In genomic region chr13:25754515-25755105, GRCm38 (mm10) we compare ENCODE assay signal across 16 mouse cellular contexts.
DNase-seq lines count a peak whose midpoint lies in the region; ATAC-seq and TF ChIP-seq lines count a peak whose summit lies in the region.
"Had no signal": no experiment of that assay in that cellular context is flagged by ENCODE, and none has a peak within 500 bp of the region (broad histone marks: within the 10 kb centered on the region; RNA-seq: fewer than 3 reads in every experiment).

No protein-coding gene starts in this region.

- H3K9me3 ChIP-seq in kidney, embryonic 15.5 days (replicated peaks), result no peaks in the 10 kb centered on the region
- 0 out of 2 replicates have a peak, but pooled peaks cover 4% of the 10 kb centered on the region for H3K9me3 ChIP-seq in embryonic facial prominence, embryonic 14.5 days (ENCODE audit: control insufficient read depth, low read length)
- peaks cover 4% of the 10 kb centered on the region; the same call in 1 of the 2 replicates for H3K9me3 ChIP-seq in limb, embryonic 13.5 days
- H3K9me3 ChIP-seq: liver, embryonic 13.5 days had no signal

- peak; percentile 73 for ATAC-seq in kidney, embryonic 15.5 days (replicated peaks; ENCODE audit: low FRiP score)
- peak; percentile 62 for ATAC-seq in embryonic facial prominence, embryonic 14.5 days (ENCODE audit: low read depth)
- peak; percentile 89 for ATAC-seq in limb, embryonic 13.5 days (ENCODE audit: low FRiP score, low read depth)
- ATAC-seq: intestine, embryonic 16.5 days had no signal

- no peaks in the 10 kb centered on the region for H3K4me1 ChIP-seq in kidney, embryonic 15.5 days
- H3K4me1 ChIP-seq in embryonic facial prominence, embryonic 14.5 days (ENCODE audit: control insufficient read depth, insufficient read depth, low read length), result no peaks in the 10 kb centered on the region; the same call in 1 of the 2 replicates
- H3K4me1 ChIP-seq in limb, embryonic 13.5 days, result peaks cover 15% of the 10 kb centered on the region; the same call in 1 of the 2 replicates
- H3K4me1 ChIP-seq: liver, embryonic 13.5 days; megakaryocyte, embryonic 14.5 days had no signal

- DNase-seq in kidney, adult 18-20 months, result no peak
- DNase-seq in brain, embryonic 14.5 days (ENCODE audit: low read depth), result peak; percentile 80
- DNase-seq in embryonic facial prominence, embryonic 14.5 days (ENCODE audit: low spot score), result peak; percentile 80
- DNase-seq in right cerebral cortex, postnatal 10 days (ENCODE audit: low spot score in 2 of 2), result no peak
- DNase-seq in yolk sac, embryonic 10.5 days (ENCODE audit: low spot score), result no peak
- DNase-seq: adrenal gland, postnatal 25 days; cerebellum, adult 2 months; gastrocnemius, postnatal 14 days; liver, embryonic 13.5 days; lung, postnatal 10 days; right cerebral cortex, adult 18-20 months had no signal

- no peaks in the 10 kb centered on the region for H3K36me3 ChIP-seq in kidney, embryonic 15.5 days
- H3K36me3 ChIP-seq in embryonic facial prominence, embryonic 14.5 days (ENCODE audit: control insufficient read depth, insufficient read depth, low read length), result no peaks in the 10 kb centered on the region
- H3K36me3 ChIP-seq in limb, embryonic 13.5 days, result no peaks in the 10 kb centered on the region
- H3K36me3 ChIP-seq: liver, embryonic 13.5 days had no signal

- no peak for TF ChIP-seq CTCF in brain, embryonic 14.5 days (IDR thresholded peaks at IDR 0.05; ENCODE audit: borderline replicate concordance, extremely low read depth, insufficient read depth, insufficient read length)

- no peaks in the 10 kb centered on the region for H3K27me3 ChIP-seq in kidney, embryonic 15.5 days
- H3K27me3 ChIP-seq in embryonic facial prominence, embryonic 14.5 days (replicated peaks; ENCODE audit: control insufficient read depth, insufficient read depth, low read length), result no peaks in the 10 kb centered on the region
- H3K27me3 ChIP-seq in limb, embryonic 13.5 days, result no peaks in the 10 kb centered on the region
- H3K27me3 ChIP-seq: liver, embryonic 13.5 days; megakaryocyte, embryonic 14.5 days had no signal

- H3K27ac ChIP-seq in kidney, embryonic 15.5 days, result no peak overlapping the region
- no peak overlapping the region for H3K27ac ChIP-seq in embryonic facial prominence, embryonic 14.5 days (replicated peaks; ENCODE audit: low read depth, low read length)
- no peak overlapping the region; the same call in 1 of the 2 replicates for H3K27ac ChIP-seq in limb, embryonic 13.5 days
- H3K27ac ChIP-seq: hindbrain, embryonic 14.5 days; liver, embryonic 13.5 days had no signal

- H3K9ac ChIP-seq in kidney, embryonic 15.5 days, result no peak overlapping the region
- H3K9ac ChIP-seq in embryonic facial prominence, embryonic 14.5 days (ENCODE audit: low read depth, low read length), result no peak overlapping the region
- H3K9ac ChIP-seq in limb, embryonic 13.5 days, result no peak overlapping the region
- H3K9ac ChIP-seq: hindbrain, embryonic 14.5 days; liver, embryonic 13.5 days had no signal

- TF ChIP-seq POLR2A in brain, embryonic 14.5 days (IDR thresholded peaks at IDR 0.05; ENCODE audit: borderline replicate concordance, extremely low read depth, insufficient read depth, insufficient read length, poor library complexity, severe bottlenecking), result no peak

- no peak overlapping the region for H3K4me3 ChIP-seq in kidney, embryonic 15.5 days (replicated peaks)
- H3K4me3 ChIP-seq in embryonic facial prominence, embryonic 14.5 days (ENCODE audit: low read depth, low read length), result no peak overlapping the region
- no peak overlapping the region for H3K4me3 ChIP-seq in limb, embryonic 13.5 days
- H3K4me3 ChIP-seq: liver, embryonic 13.5 days; megakaryocyte, embryonic 14.5 days had no signal

- H3K4me2 ChIP-seq in kidney, embryonic 15.5 days, result no peak overlapping the region
- no peak overlapping the region for H3K4me2 ChIP-seq in embryonic facial prominence, embryonic 14.5 days (ENCODE audit: low read depth, low read length)
- no peak overlapping the region for H3K4me2 ChIP-seq in limb, embryonic 13.5 days (replicated peaks)
- H3K4me2 ChIP-seq: hindbrain, embryonic 14.5 days; liver, embryonic 13.5 days had no signal

Comparison
In these comparisons a context has a peak if more than half of its experiments do, and no peak if none do; other contexts are left out.
1. DNase-seq: peak in brain, embryonic 14.5 days (single experiment) and embryonic facial prominence, embryonic 14.5 days (single experiment); none in kidney, adult 18-20 months (single experiment), right cerebral cortex, postnatal 10 days (0 of 2) and yolk sac, embryonic 10.5 days (single experiment).
2. Peak in every context shown above with its lines, with median percentiles within 50 percentile points of each other: ATAC-seq.